Mouse (Mus musculus) heart, embryonic 14.5 days (tissue): ENCODE data around the gene Hdac7. TPM values are rescaled to one million over a fixed set of nuclear protein-coding genes. Genes with fewer than 3 reads are reported as not detected.

Source experiments
- ATAC-seq: fragments of 200-750 bp; cut with Nextera tagmentation; 2 replicates; pipeline ENCODE4 v1.8.0; 2017; ENCODE audit warnings: low read depth, moderate TSS enrichment; ENCODE audit not compliant: insufficient number of reproducible peaks, insufficient read depth, low FRiP score
- H3K27ac ChIP-seq, 2 experiments: fragments of 200-500 bp in 1 of 2; fragments of 300-500 bp in 1 of 2; sonication (generic) in 1 of 2; replicated peaks in 1 of 2; 2 replicates each; pipeline ENCODE4 v1.5.1; 2012 to 2014; ENCODE audit warnings: low read depth in 2 of 2, low read length in 2 of 2, control low read depth in 1 of 2, mild to moderate bottlenecking in 1 of 2, mixed read lengths in 1 of 2; ENCODE audit not compliant: control insufficient read depth in 1 of 2, insufficient read depth in 1 of 2
- H3K27me3 ChIP-seq: fragments of 300-500 bp; sonication (generic); 2 replicates; pipeline ENCODE4 v1.6.1; 2014; ENCODE audit warnings: mild to moderate bottlenecking, low read length, control low read depth; ENCODE audit not compliant: control insufficient read depth, insufficient read depth
- H3K36me3 ChIP-seq: fragments of 300-500 bp; sonication (generic); 2 replicates; pipeline ENCODE4 v1.6.1; 2014; ENCODE audit warnings: mild to moderate bottlenecking, control low read depth, low read length, mixed read lengths; ENCODE audit not compliant: control insufficient read depth, insufficient read depth
- H3K4me1 ChIP-seq, 2 experiments: fragments of 200-500 bp in 1 of 2; fragments of 300-500 bp in 1 of 2; sonication (generic) in 1 of 2; 2 replicates each; pipeline ENCODE4 v1.6.1; 2012 to 2014; ENCODE audit warnings: low read length in 2 of 2, control low read depth in 1 of 2, mixed read lengths in 1 of 2; ENCODE audit not compliant: control insufficient read depth in 2 of 2, insufficient read depth in 2 of 2
- H3K4me2 ChIP-seq: fragments of 300-500 bp; sonication (generic); 2 replicates; pipeline ENCODE4 v1.6.1; 2014; ENCODE audit warnings: mild to moderate bottlenecking, low read length
- H3K4me3 ChIP-seq, 2 experiments: fragments of 200-500 bp in 1 of 2; fragments of 300-500 bp in 1 of 2; sonication (generic) in 1 of 2; 2 replicates each; pipeline ENCODE4 v1.5.1; 2012 to 2014; ENCODE audit warnings: low read length in 2 of 2, mild to moderate bottlenecking in 2 of 2, control low read depth in 1 of 2, low read depth in 1 of 2, moderate library complexity in 1 of 2; ENCODE audit not compliant: control insufficient read depth in 1 of 2, insufficient read depth in 1 of 2
- H3K9ac ChIP-seq: fragments of 300-500 bp; sonication (generic); 2 replicates; pipeline ENCODE4 v1.6.1; 2014; ENCODE audit warnings: mild to moderate bottlenecking, low read length
- H3K9me3 ChIP-seq: fragments of 300-500 bp; sonication (generic); 2 replicates; pipeline ENCODE4 v1.6.1; 2016; ENCODE audit warnings: low read length, control low read depth; ENCODE audit not compliant: control insufficient read depth
- WGBS: fragments of 180-500 bp; shearing (Covaris S2); extraction: QIAGEN DNeasy Blood & Tissue Kit; methylation state at CpG from one replicate; pipeline ENCODE4 v1.1.7; 2014; 5-methylcytosine and 5-hydroxymethylcytosine counted together
- polyA plus RNA-seq: library from polyadenylated mRNA; unstranded; fragments of >200 nt; fragmentation: Nextera tagmentation; extraction: Ambion mirVana; gene quantifications from 2 replicates; pipeline ENCODE4 v1.2.1, GENCODE M21; 2014

The Hdac7 gene
- polyA plus RNA-seq, 1 experiment from 2014 or later = 25.7 TPM

GRCm38 (mm10) chr15:97839473-97839872, 4.8 kb downstream of the Hdac7 start:
- Histone ChIP-seq H3K4me3 (no peak overlapping the region), H3K9me3 (no peaks in the 10 kb centered on the region), H3K4me2 (no peak overlapping the region), H3K4me1 (peaks cover 31 to 36% of the 10 kb centered on the region in 2 experiments), H3K9ac (no peak overlapping the region), H3K36me3 (no peaks in the 10 kb centered on the region), H3K27me3 (no peaks in the 10 kb centered on the region), H3K27ac (peak overlapping the region in 1 of 2 experiments; percentile 41; a peak in 3 of 4 replicates)
- ATAC-seq = no peak
- WGBS = 64% methylated on average over 4 of the region's 4 CpGs

GRCm38 (mm10) chr15:97839012-97839411, 5.3 kb downstream of the Hdac7 start:
- H3K36me3 ChIP-seq = no peaks in the 10 kb centered on the region
- no peak for ATAC-seq
- H3K27me3 ChIP-seq = no peaks in the 10 kb centered on the region
- H3K9ac ChIP-seq = no peak overlapping the region
- peaks cover 31 to 36% of the 10 kb centered on the region in 2 experiments for H3K4me1 ChIP-seq
- H3K4me2 ChIP-seq = no peak overlapping the region
- WGBS = 84% methylated on average over 2 of the region's 2 CpGs
- no peak overlapping the region for H3K4me3 ChIP-seq
- no peak overlapping the region for H3K27ac ChIP-seq
- no peaks in the 10 kb centered on the region for H3K9me3 ChIP-seq

- Histone ChIP-seq H3K4me3 (no peak overlapping the region), H3K9ac (no peak overlapping the region), H3K4me1 (peaks cover 31 to 36% of the 10 kb centered on the region in 2 experiments), H3K36me3 (no peaks in the 10 kb centered on the region), H3K27ac (peak overlapping the region in 1 of 2 experiments; percentile 24; a peak in 1 of 4 replicates), H3K27me3 (no peaks in the 10 kb centered on the region), H3K9me3 (no peaks in the 10 kb centered on the region), H3K4me2 (no peak overlapping the region)
- no peak for ATAC-seq
- WGBS = 89% methylated on average over 4 of the region's 4 CpGs
Measured at GRCm38 (mm10) chr15:97838395-97838794, 5.9 kb downstream of the Hdac7 start.

- Histone ChIP-seq H3K27me3 (no peaks in the 10 kb centered on the region), H3K9ac (no peak overlapping the region; the same call in 1 of the 2 replicates), H3K36me3 (no peaks in the 10 kb centered on the region), H3K4me1 (peaks cover 31 to 39% of the 10 kb centered on the region in 2 experiments), H3K4me3 (no peak overlapping the region), H3K4me2 (peak overlapping the region; percentile 3; the same call in 1 of the 2 replicates), H3K9me3 (no peaks in the 10 kb centered on the region), H3K27ac (peak overlapping the region; percentile 38 to 64)
- WGBS = 11% methylated on average over 8 of the region's 8 CpGs
- ATAC-seq = peak; percentile 14; the same call in 1 of the 2 replicates
Measured at GRCm38 (mm10) chr15:97837491-97838061, 6.7 kb downstream of the Hdac7 start.

GRCm38 (mm10) chr15:97836894-97837247, 7.4 kb downstream of the Hdac7 start:
- ATAC-seq = no peak
- Histone ChIP-seq H3K27me3 (no peaks in the 10 kb centered on the region), H3K27ac (peak overlapping the region in 1 of 2 experiments; percentile 64; a peak in 2 of 4 replicates), H3K9ac (no peak overlapping the region), H3K4me3 (no peak overlapping the region), H3K9me3 (no peaks in the 10 kb centered on the region), H3K36me3 (no peaks in the 10 kb centered on the region), H3K4me2 (no peak overlapping the region), H3K4me1 (peaks cover 36 to 46% of the 10 kb centered on the region in 2 experiments)
- WGBS = 49% methylated on average over 8 of the region's 8 CpGs

GRCm38 (mm10) chr15:97836153-97836893, 8.0 kb downstream of the Hdac7 start:
- no peak overlapping the region for H3K4me3 ChIP-seq
- H3K27ac ChIP-seq = peak overlapping the region in 1 of 2 experiments; percentile 64; a peak in 1 of 4 replicates
- H3K4me1 ChIP-seq = peaks cover 36 to 48% of the 10 kb centered on the region in 2 experiments
- WGBS = 45% methylated on average over 17 of the region's 17 CpGs
- H3K9ac ChIP-seq = no peak overlapping the region
- no peak overlapping the region for H3K4me2 ChIP-seq
- no peaks in the 10 kb centered on the region for H3K36me3 ChIP-seq
- H3K9me3 ChIP-seq = no peaks in the 10 kb centered on the region
- ATAC-seq = no peak
- H3K27me3 ChIP-seq = no peaks in the 10 kb centered on the region

- Histone ChIP-seq H3K36me3 (no peaks in the 10 kb centered on the region), H3K9ac (no peak overlapping the region), H3K27ac (peak overlapping the region; percentile 90 to 93), H3K27me3 (no peaks in the 10 kb centered on the region), H3K4me3 (no peak overlapping the region), H3K4me2 (no peak overlapping the region), H3K4me1 (peaks cover 33 to 52% of the 10 kb centered on the region in 2 experiments), H3K9me3 (no peaks in the 10 kb centered on the region)
- ATAC-seq = no peak
- 60% methylated on average over 9 of the region's 9 CpGs for WGBS
Measured at GRCm38 (mm10) chr15:97832764-97833479, 11.4 kb downstream of the Hdac7 start.
